Mouse (Mus musculus) liver, embryonic 14.5 days (tissue): ENCODE results near the gene Stk24. TPM values are rescaled to one million over a fixed set of nuclear protein-coding genes. Genes with fewer than 3 reads are reported as not detected.
A peak's percentile ranks its signal among the peaks of the same experiment; 100 is the strongest.

Source experiments
- ATAC-seq: fragments of 200-750 bp; cut with Nextera tagmentation; 2 replicates; pipeline ENCODE4 v1.8.0; 2017; ENCODE audit warnings: moderate number of reproducible peaks, mild to moderate bottlenecking, moderate library complexity; ENCODE audit not compliant: insufficient read depth
- DNase-seq, 3 experiments: peaks; one replicate each; pipeline ENCODE4 v3.0.0-alpha.2; 2012 to 2013; ENCODE audit warnings: low read depth in 3 of 3, low spot score in 3 of 3
- H3K27ac ChIP-seq: fragments of 300-500 bp; sonication (generic); 2 replicates; pipeline ENCODE4 v1.5.1; 2014; ENCODE audit warnings: moderate library complexity, mild to moderate bottlenecking, control low read depth, inconsistent platforms
- H3K27me3 ChIP-seq: fragments of 300-500 bp; sonication (generic); 2 replicates; pipeline ENCODE4 v1.6.1; 2014; ENCODE audit warnings: mild to moderate bottlenecking, low read length, moderate library complexity; ENCODE audit not compliant: control insufficient read depth, insufficient read depth
- H3K36me3 ChIP-seq: fragments of 300-500 bp; sonication (generic); replicated peaks from 2 replicates; pipeline ENCODE4 v1.6.1; 2014; ENCODE audit warnings: low read depth; ENCODE audit not compliant: control insufficient read depth, insufficient read depth
- H3K4me1 ChIP-seq, 2 experiments: fragments of 200-500 bp in 1 of 2; fragments of 300-500 bp in 1 of 2; sonication (generic) in 1 of 2; replicated peaks; 2 replicates each; pipeline ENCODE4 v1.6.1; 2012 to 2014; ENCODE audit warnings: antibody characterized with exemption in 1 of 2, inconsistent platforms in 1 of 2, low read length in 1 of 2; ENCODE audit not compliant: control insufficient read depth in 2 of 2, insufficient read depth in 2 of 2
- H3K4me2 ChIP-seq: fragments of 300-500 bp; sonication (generic); 2 replicates; pipeline ENCODE4 v1.6.1; 2014; ENCODE audit warnings: low read depth, mild to moderate bottlenecking, control low read depth, moderate library complexity
- H3K4me3 ChIP-seq, 2 experiments: fragments of 200-500 bp in 1 of 2; fragments of 300-500 bp in 1 of 2; sonication (generic) in 1 of 2; 2 replicates each; pipeline ENCODE4 v1.5.1; 2012 to 2014; ENCODE audit warnings: low read depth in 2 of 2, low read length in 2 of 2, mild to moderate bottlenecking in 2 of 2, control low read depth in 1 of 2, inconsistent platforms in 1 of 2, moderate library complexity in 1 of 2; ENCODE audit not compliant: insufficient read depth in 1 of 2
- H3K9ac ChIP-seq: fragments of 300-500 bp; sonication (generic); replicated peaks from 2 replicates; pipeline ENCODE4 v1.6.1; 2014; ENCODE audit warnings: mild to moderate bottlenecking, control low read depth, moderate library complexity
- H3K9me3 ChIP-seq: fragments of 300-500 bp; sonication (generic); 2 replicates; pipeline ENCODE4 v1.6.1; 2016; ENCODE audit warnings: low read length, mixed read lengths; ENCODE audit not compliant: control insufficient read depth
- CTCF ChIP-seq: IDR thresholded peaks from 2 replicates; pipeline ENCODE4 v1.5.1; 2016; ENCODE audit warnings: antibody characterized with exemption, low read depth, control low read depth
- EP300 ChIP-seq: IDR thresholded peaks from 2 replicates; pipeline ENCODE4 v1.6.1; 2016; ENCODE audit warnings: antibody characterized with exemption, low read depth
- WGBS: fragments of 180-500 bp; shearing (Covaris S2); extraction: QIAGEN DNeasy Blood & Tissue Kit; methylation state at CpG from one replicate; pipeline ENCODE4 v1.1.7; 2014; ENCODE audit not compliant: insufficient replicate concordance; 5-methylcytosine and 5-hydroxymethylcytosine counted together
- polyA plus RNA-seq, 2 experiments: library from polyadenylated mRNA; depleted of rRNA in 1 of 2; stranded (reverse) in 1 of 2; unstranded in 1 of 2; fragments of >200 nt; fragmentation: Nextera tagmentation in 1 of 2; extraction: Ambion mirVana in 1 of 2; gene quantifications; 2 replicates each; pipeline versions ENCODE4 v1.2.1 to v1.2.3; 2012 to 2014

Gene Stk24
- polyA plus RNA-seq, 2 experiments: 22.5 to 31.0 TPM

DNA sequence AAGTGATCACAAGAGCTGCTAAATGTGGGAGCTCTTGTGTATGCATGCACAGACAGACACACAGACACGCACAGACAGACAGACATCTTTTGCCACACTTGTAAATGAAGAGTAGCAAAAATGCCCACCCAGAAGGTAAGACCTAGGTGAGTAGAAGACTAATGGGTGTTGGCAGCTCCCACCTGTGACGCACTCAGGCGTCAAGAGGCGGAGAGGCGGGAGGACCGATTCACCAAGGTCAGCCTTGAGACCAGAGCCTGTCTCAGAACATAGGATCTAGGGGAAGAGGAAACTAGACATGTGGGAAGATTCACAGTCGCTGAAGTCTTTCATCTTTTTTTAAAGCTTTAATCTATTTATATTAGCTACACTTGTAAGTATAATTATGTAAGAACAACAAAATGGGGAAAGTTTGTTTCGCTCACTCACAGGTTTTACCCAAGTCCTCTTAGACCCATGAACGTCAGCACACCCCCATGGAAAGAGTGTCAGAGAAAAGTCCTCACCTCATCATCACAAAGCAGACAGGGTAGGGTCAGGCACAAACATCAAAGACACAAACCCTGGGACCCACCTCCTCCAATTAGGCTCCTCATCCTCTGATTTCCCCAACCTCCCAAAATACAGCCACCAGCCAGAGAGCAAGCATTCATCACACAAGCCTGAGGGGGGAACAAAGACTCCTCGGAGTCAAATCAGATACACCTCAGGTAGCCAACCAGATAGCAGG, 26.0 kb downstream of the Stk24 start:
- ATAC-seq (no peak), DNase-seq (no peak)
- 78% methylated on average over 10 of the region's 10 CpGs for WGBS
- peak overlapping the region; percentile 11; the same call in 1 of the 2 replicates for H3K4me2 ChIP-seq
- no peak overlapping the region for H3K9ac ChIP-seq
- peaks cover 73 to 80% of the 10 kb centered on the region in 2 experiments for H3K4me1 ChIP-seq
- no peak overlapping the region for H3K4me3 ChIP-seq
- no peaks in the 10 kb centered on the region for H3K36me3 ChIP-seq
- no peaks in the 10 kb centered on the region for H3K27me3 ChIP-seq
- TF ChIP-seq CTCF (no peak), EP300 (no peak)
- H3K27ac ChIP-seq: peak overlapping the region; percentile 29; the same call in 1 of the 2 replicates
- H3K9me3 ChIP-seq: no peaks in the 10 kb centered on the region

DNA sequence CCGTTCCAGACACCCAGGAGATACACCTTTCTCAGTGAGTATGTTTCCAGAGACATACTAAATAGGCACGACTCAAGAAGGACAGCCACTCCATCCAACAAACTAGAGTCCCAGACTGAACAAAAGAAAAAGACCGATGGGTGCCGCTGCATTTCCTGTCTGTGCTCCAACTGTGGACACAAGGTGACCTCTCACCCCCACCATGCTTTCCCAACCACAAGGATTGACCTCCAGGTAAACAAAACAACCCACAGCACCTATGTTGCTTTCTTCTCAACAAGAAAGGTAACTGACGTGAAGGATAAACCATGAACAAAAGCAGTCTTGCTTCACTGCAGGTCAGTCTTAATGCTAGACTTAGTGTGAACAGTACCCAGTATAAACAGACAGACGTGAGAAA, 27.1 kb downstream of the Stk24 start:
- Histone ChIP-seq H3K4me1 (peaks cover 63 to 75% of the 10 kb centered on the region in 2 experiments), H3K4me2 (peak overlapping the region; percentile 25), H3K4me3 (no peak overlapping the region), H3K36me3 (no peaks in the 10 kb centered on the region), H3K9ac (no peak overlapping the region), H3K27me3 (no peaks in the 10 kb centered on the region), H3K27ac (peak overlapping the region; percentile 30; the same call in 1 of the 2 replicates), H3K9me3 (no peaks in the 10 kb centered on the region)
- ATAC-seq (no peak), DNase-seq (no peak)
- TF ChIP-seq CTCF (no peak), EP300 (no peak)
- WGBS: 71% methylated on average over 6 of the region's 6 CpGs

DNA sequence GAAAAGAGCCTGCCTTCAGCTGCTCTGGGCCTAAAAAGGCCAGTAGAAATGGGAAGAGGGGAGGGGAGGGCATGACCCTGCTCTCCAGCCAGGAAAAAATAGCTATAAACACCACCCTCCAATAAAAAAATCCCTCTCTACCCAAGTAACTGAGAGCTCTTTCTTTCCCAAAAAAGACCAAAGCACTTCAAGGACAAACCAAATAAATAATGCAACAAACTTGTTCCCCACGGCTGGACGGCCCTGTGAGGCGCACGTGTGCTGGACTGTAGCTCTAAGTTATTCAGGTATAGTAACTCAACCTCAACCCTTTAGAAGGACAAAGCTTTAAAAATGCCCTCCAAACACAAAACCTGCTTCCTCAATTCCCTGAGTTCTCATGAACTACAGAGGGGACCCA, 28.1 kb downstream of the Stk24 start:
- no peak overlapping the region for H3K4me3 ChIP-seq
- peak overlapping the region; percentile 44 for H3K27ac ChIP-seq
- peak overlapping the region; percentile 44; the same call in 1 of the 2 replicates for H3K9ac ChIP-seq
- 79% methylated on average over 4 of the region's 4 CpGs for WGBS
- DNase-seq (no peak), ATAC-seq (no peak)
- H3K4me2 ChIP-seq: peak overlapping the region; percentile 25
- H3K4me1 ChIP-seq: peaks cover 53 to 71% of the 10 kb centered on the region in 2 experiments
- H3K36me3 ChIP-seq: no peaks in the 10 kb centered on the region
- no peaks in the 10 kb centered on the region for H3K9me3 ChIP-seq
- H3K27me3 ChIP-seq: no peaks in the 10 kb centered on the region
- TF ChIP-seq CTCF (no peak), EP300 (no peak)

DNA sequence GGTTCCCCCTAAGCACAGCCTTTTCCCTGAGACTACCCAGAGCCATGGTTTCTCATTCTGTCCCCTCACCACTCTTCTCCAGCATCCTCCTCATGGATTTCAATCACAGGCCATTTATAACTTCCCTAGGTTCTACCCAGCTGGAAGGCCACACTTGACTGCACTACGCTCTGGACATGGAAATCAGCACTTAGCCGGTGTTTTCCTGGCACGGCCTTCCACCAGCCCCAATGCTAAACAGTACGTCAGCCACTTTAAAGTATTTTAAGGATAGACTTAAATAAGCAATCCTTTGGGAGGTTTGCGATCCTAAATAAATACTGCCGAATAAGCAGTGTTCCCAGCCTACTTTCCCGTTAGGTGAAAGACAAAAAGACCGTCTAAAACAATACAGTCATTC, 29.8 kb downstream of the Stk24 start:
- no peak overlapping the region for H3K4me3 ChIP-seq
- H3K27me3 ChIP-seq: no peaks in the 10 kb centered on the region
- no peak for ATAC-seq
- no peak overlapping the region for H3K4me2 ChIP-seq
- WGBS: 90% methylated on average over 8 of the region's 8 CpGs
- H3K9me3 ChIP-seq: no peaks in the 10 kb centered on the region
- no peak for DNase-seq
- no peaks in the 10 kb centered on the region for H3K36me3 ChIP-seq
- H3K9ac ChIP-seq: no peak overlapping the region
- no peak for TF ChIP-seq EP300
- TF ChIP-seq CTCF: no peak
- H3K27ac ChIP-seq: no peak overlapping the region
- peaks cover 43 to 64% of the 10 kb centered on the region in 2 experiments for H3K4me1 ChIP-seq

DNA sequence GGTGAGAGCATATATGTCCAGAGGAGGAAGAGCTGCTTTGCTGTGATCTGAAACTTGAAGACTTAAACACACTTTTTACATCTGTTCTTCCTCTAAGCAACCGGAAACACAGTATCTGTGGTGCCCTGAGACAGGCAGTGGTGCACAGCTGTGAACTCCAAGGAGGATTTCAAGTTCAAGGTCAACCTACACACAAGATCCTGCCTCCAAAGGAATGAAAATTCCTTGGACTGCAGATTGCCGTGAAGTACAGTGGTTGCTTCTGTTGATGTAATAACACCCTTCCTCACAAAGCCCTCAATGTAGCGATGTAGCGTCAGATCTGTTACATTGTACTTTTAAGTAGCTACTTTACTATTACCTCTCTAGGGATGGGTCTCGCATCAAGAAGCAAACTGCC, 30.5 kb downstream of the Stk24 start:
- no peak for TF ChIP-seq CTCF
- TF ChIP-seq EP300: no peak
- H3K4me1 ChIP-seq: peaks cover 37 to 60% of the 10 kb centered on the region in 2 experiments
- H3K27me3 ChIP-seq: no peaks in the 10 kb centered on the region

More for the DNA sequence above, 30.5 kb downstream of the Stk24 start:
- ATAC-seq: no peak
- Histone ChIP-seq H3K4me2 (no peak overlapping the region), H3K9ac (no peak overlapping the region), H3K27ac (no peak overlapping the region), H3K36me3 (no peaks in the 10 kb centered on the region), H3K9me3 (no peaks in the 10 kb centered on the region), H3K4me3 (no peak overlapping the region)
- no peak for DNase-seq
- 83% methylated on average over 5 of the region's 5 CpGs for WGBS
